Mouse (Mus musculus) limb, embryonic 11.5 days (tissue): ENCODE data around the gene Rp9. TPM values are rescaled to one million over a fixed set of nuclear protein-coding genes. Genes with fewer than 3 reads are reported as not detected.

Source experiments
- ATAC-seq: fragments of 200-750 bp; cut with Nextera tagmentation; 2 replicates; pipeline ENCODE4 v1.8.0; 2017; ENCODE audit warnings: low read depth; ENCODE audit not compliant: insufficient number of reproducible peaks, low FRiP score, low TSS enrichment
- DNase-seq: peaks from one replicate; pipeline ENCODE4 v3.0.0-alpha.2; 2015; ENCODE audit warnings: low spot score
- H3K27ac ChIP-seq: fragments of 300-500 bp; sonication (generic); replicated peaks from 2 replicates; pipeline ENCODE4 v1.5.1; 2014; ENCODE audit warnings: low read depth, mild to moderate bottlenecking, low read length
- H3K27me3 ChIP-seq: fragments of 300-500 bp; sonication (generic); 2 replicates; pipeline ENCODE4 v1.6.1; 2014; ENCODE audit warnings: mild to moderate bottlenecking, low read length, mixed read lengths; ENCODE audit not compliant: control insufficient read depth, insufficient read depth
- H3K36me3 ChIP-seq: fragments of 300-500 bp; sonication (generic); 2 replicates; pipeline ENCODE4 v1.6.1; 2014; ENCODE audit warnings: mild to moderate bottlenecking, low read length, moderate library complexity, mixed read lengths; ENCODE audit not compliant: control insufficient read depth, insufficient read depth
- H3K4me1 ChIP-seq: fragments of 300-500 bp; sonication (generic); 2 replicates; pipeline ENCODE4 v1.6.1; 2014; ENCODE audit warnings: low read length, mixed read lengths; ENCODE audit not compliant: control insufficient read depth, insufficient read depth
- H3K4me2 ChIP-seq: fragments of 300-500 bp; sonication (generic); 2 replicates; pipeline ENCODE4 v1.6.1; 2014; ENCODE audit warnings: low read depth, mild to moderate bottlenecking, moderate library complexity; ENCODE audit not compliant: severe bottlenecking
- H3K4me3 ChIP-seq: fragments of 300-500 bp; sonication (generic); 2 replicates; pipeline ENCODE4 v1.5.1; 2014; ENCODE audit warnings: low read depth, low read length
- H3K9ac ChIP-seq: fragments of 300-500 bp; sonication (generic); 2 replicates; pipeline ENCODE4 v1.6.1; 2014; ENCODE audit warnings: mild to moderate bottlenecking, low read length
- H3K9me3 ChIP-seq: fragments of 300-500 bp; sonication (generic); 2 replicates; pipeline ENCODE4 v1.6.1; 2016; ENCODE audit warnings: low read length; ENCODE audit not compliant: control insufficient read depth
- WGBS: fragments of 180-500 bp; shearing (Covaris S2); extraction: QIAGEN DNeasy Blood & Tissue Kit; methylation state at CpG from one replicate; pipeline ENCODE4 v1.1.7; 2014; 5-methylcytosine and 5-hydroxymethylcytosine counted together
- polyA plus RNA-seq: library from polyadenylated mRNA; unstranded; fragments of >200 nt; fragmentation: Nextera tagmentation; extraction: Ambion mirVana; gene quantifications from 2 replicates; pipeline ENCODE4 v1.2.1, GENCODE M21; 2014

The Rp9 gene
- polyA plus RNA-seq, 1 experiment from 2014 or later: 62.7 TPM

GRCm38 (mm10) chr9:22388401-22388980 is 81.1 kb downstream of the Rp9 start:
- Histone ChIP-seq H3K27ac (peak overlapping the region; percentile 79), H3K4me1 (peaks cover 3% of the 10 kb centered on the region; the same call in 1 of the 2 replicates), H3K9ac (peak overlapping the region; percentile 87), H3K4me3 (peak overlapping the region; percentile 74), H3K4me2 (peak overlapping the region; percentile 75), H3K9me3 (no peaks in the 10 kb centered on the region), H3K36me3 (no peaks in the 10 kb centered on the region; the same call in 1 of the 2 replicates), H3K27me3 (no peaks in the 10 kb centered on the region)
- DNase-seq: no peak
- ATAC-seq: peak; percentile 87
- under 1% methylated on average over 38 of the region's 41 CpGs for WGBS

GRCm38 (mm10) chr9:22387901-22388300 is 81.6 kb downstream of the Rp9 start:
- H3K9me3 ChIP-seq: no peaks in the 10 kb centered on the region
- H3K9ac ChIP-seq: peak overlapping the region; percentile 87
- ATAC-seq (no peak), DNase-seq (no peak)
- WGBS: 28% methylated on average over 6 of the region's 6 CpGs
- peaks cover 3% of the 10 kb centered on the region; the same call in 1 of the 2 replicates for H3K4me1 ChIP-seq
- no peaks in the 10 kb centered on the region; the same call in 1 of the 2 replicates for H3K36me3 ChIP-seq
- peak overlapping the region; percentile 74 for H3K4me3 ChIP-seq
- H3K4me2 ChIP-seq: peak overlapping the region; percentile 75
- no peaks in the 10 kb centered on the region for H3K27me3 ChIP-seq
- H3K27ac ChIP-seq: peak overlapping the region; percentile 79

GRCm38 (mm10) chr9:22385890-22386289 is 83.7 kb downstream of the Rp9 start:
- H3K4me3 ChIP-seq: no peak overlapping the region
- H3K27me3 ChIP-seq: no peaks in the 10 kb centered on the region
- no peak overlapping the region for H3K9ac ChIP-seq
- H3K4me2 ChIP-seq: no peak overlapping the region
- ATAC-seq: no peak
- H3K4me1 ChIP-seq: peaks cover 3% of the 10 kb centered on the region; the same call in 1 of the 2 replicates
- H3K9me3 ChIP-seq: no peaks in the 10 kb centered on the region
- H3K27ac ChIP-seq: no peak overlapping the region
- peaks cover 5% of the 10 kb centered on the region; the same call in 1 of the 2 replicates for H3K36me3 ChIP-seq
- 85% methylated on average over 2 of the region's 2 CpGs for WGBS
- no peak for DNase-seq

- Histone ChIP-seq H3K27ac (no peak overlapping the region), H3K4me1 (no peaks in the 10 kb centered on the region), H3K4me3 (no peak overlapping the region), H3K36me3 (peaks cover 26% of the 10 kb centered on the region), H3K27me3 (no peaks in the 10 kb centered on the region), H3K9ac (no peak overlapping the region), H3K4me2 (no peak overlapping the region), H3K9me3 (no peaks in the 10 kb centered on the region)
- no peak for DNase-seq
- WGBS: 94% methylated on average over 5 of the region's 5 CpGs
- ATAC-seq: no peak
Observed at GRCm38 (mm10) chr9:22376086-22376485, 93.5 kb downstream of the Rp9 start.

GRCm38 (mm10) chr9:22372760-22373159 is 96.8 kb downstream of the Rp9 start:
- DNase-seq (no peak), ATAC-seq (no peak)
- Histone ChIP-seq H3K4me1 (no peaks in the 10 kb centered on the region), H3K27ac (no peak overlapping the region), H3K27me3 (no peaks in the 10 kb centered on the region), H3K36me3 (peaks cover 21% of the 10 kb centered on the region; the same call in 1 of the 2 replicates), H3K4me2 (no peak overlapping the region), H3K4me3 (no peak overlapping the region), H3K9me3 (no peaks in the 10 kb centered on the region), H3K9ac (no peak overlapping the region)
- 96% methylated on average over 4 of the region's 4 CpGs for WGBS

GRCm38 (mm10) chr9:22368030-22368429 is 101.5 kb downstream of the Rp9 start:
- H3K27me3 ChIP-seq: no peaks in the 10 kb centered on the region
- DNase-seq (no peak), ATAC-seq (no peak)
- H3K4me3 ChIP-seq: no peak overlapping the region
- no peaks in the 10 kb centered on the region for H3K4me1 ChIP-seq
- H3K27ac ChIP-seq: no peak overlapping the region
- H3K9me3 ChIP-seq: no peaks in the 10 kb centered on the region
- peaks cover 11% of the 10 kb centered on the region; the same call in 1 of the 2 replicates for H3K36me3 ChIP-seq
- WGBS: 90% methylated on average over 6 of the region's 6 CpGs
- no peak overlapping the region for H3K4me2 ChIP-seq
- no peak overlapping the region for H3K9ac ChIP-seq

GRCm38 (mm10) chr9:22366621-22367020 is 102.9 kb downstream of the Rp9 start:
- H3K4me2 ChIP-seq: no peak overlapping the region
- H3K4me1 ChIP-seq: no peaks in the 10 kb centered on the region
- WGBS: 95% methylated on average over 10 of the region's 10 CpGs
- H3K27ac ChIP-seq: no peak overlapping the region
- H3K9ac ChIP-seq: no peak overlapping the region
- no peak overlapping the region for H3K4me3 ChIP-seq
- no peaks in the 10 kb centered on the region for H3K27me3 ChIP-seq
- H3K9me3 ChIP-seq: no peaks in the 10 kb centered on the region
- DNase-seq: no peak
- H3K36me3 ChIP-seq: peaks cover 14% of the 10 kb centered on the region; the same call in 1 of the 2 replicates
- ATAC-seq: no peak

- no peak overlapping the region for H3K27ac ChIP-seq
- peaks cover 14% of the 10 kb centered on the region; the same call in 1 of the 2 replicates for H3K36me3 ChIP-seq
- WGBS: 94% methylated on average over 2 of the region's 2 CpGs
- no peak overlapping the region for H3K9ac ChIP-seq
- ATAC-seq (no peak), DNase-seq (no peak)
- no peaks in the 10 kb centered on the region for H3K27me3 ChIP-seq
- H3K9me3 ChIP-seq: no peaks in the 10 kb centered on the region
- no peak overlapping the region for H3K4me3 ChIP-seq
- H3K4me1 ChIP-seq: no peaks in the 10 kb centered on the region
- no peak overlapping the region for H3K4me2 ChIP-seq
Observed at GRCm38 (mm10) chr9:22366221-22366620, 103.3 kb downstream of the Rp9 start.
